9 mouse cellular contexts compared by ENCODE assay signal in the genomic region with DNA sequence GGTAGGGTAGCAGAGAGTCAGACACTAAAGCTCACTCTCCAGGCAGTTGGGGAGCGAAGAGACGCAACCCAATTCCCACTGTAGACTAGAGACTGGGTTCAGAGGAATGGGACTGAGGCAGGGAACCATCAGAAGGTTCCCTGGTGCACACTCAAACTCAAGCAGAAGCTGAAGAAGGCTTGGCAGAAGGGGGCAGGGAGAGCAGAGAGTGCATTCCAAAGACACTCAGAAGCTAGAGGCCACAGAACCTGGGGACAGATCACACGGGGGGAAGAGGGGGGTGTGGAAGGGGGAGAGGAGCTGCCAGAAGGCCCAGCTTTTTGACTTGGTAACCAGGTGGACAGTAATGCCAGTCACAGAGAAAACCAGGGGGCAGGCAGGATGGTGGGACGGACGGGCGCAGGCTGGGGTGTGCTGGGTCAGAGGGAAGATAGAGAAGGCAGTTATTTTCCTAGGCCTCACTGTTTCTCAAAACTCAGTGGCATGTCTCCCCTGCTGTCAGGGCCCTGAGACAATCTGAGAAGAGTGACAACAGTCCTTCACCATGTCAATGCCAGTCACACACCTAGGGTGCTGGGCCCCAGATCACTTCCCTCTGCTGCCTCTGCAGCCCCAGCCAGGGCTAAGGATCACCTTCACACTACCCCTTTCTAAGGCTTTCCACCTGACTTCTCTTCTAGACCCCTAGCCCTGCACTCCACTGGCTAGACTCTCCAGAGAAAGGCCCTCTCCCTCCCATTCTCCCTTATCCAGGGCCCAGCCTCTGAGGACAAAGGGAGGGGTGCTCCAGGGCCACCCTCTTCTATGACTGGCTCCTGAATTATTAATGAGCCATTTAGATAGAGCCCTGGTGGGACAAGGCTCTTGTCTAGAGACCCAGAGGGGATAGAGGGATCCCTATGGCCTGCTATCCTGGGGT. TPM values are rescaled to one million over a fixed set of nuclear protein-coding genes. Genes with fewer than 3 reads are reported as not detected.
DNase-seq lines count a peak whose midpoint lies in the region; ATAC-seq and TF ChIP-seq lines count a peak whose summit lies in the region.
"Had no signal": no experiment of that assay in that cellular context is flagged by ENCODE, and none has a peak within 500 bp of the region (broad histone marks: within the 10 kb centered on the region; RNA-seq: fewer than 3 reads in every experiment).

No protein-coding gene starts in this region.

- no peaks in the 10 kb centered on the region for H3K9me3 ChIP-seq in hindbrain, embryonic 16.5 days (ENCODE audit: control insufficient read depth, low read length)
- no peaks in the 10 kb centered on the region for H3K9me3 ChIP-seq in lung, postnatal 0 days (ENCODE audit: low read length)

- peak; percentile 34; the same call in 1 of the 2 replicates for ATAC-seq in frontal cortex, adult (ENCODE audit: low TSS enrichment)
- peak; percentile 67 for ATAC-seq in hindbrain, embryonic 16.5 days
- ATAC-seq in lung, postnatal 0 days, result peak; percentile 12

- no peak for TF ChIP-seq CTCF in lung, postnatal 0 days (IDR thresholded peaks at IDR 0.05)

- no peak overlapping the region for H3K4me3 ChIP-seq in hindbrain, embryonic 16.5 days (ENCODE audit: low read length)
- H3K4me3 ChIP-seq in lung, postnatal 0 days (ENCODE audit: low read depth, low read length), result no peak overlapping the region
- H3K4me3 ChIP-seq: megakaryocyte, embryonic 14.5 days had no signal

- peak overlapping the region; percentile 63 for H3K27ac ChIP-seq in hindbrain, embryonic 16.5 days (ENCODE audit: low read depth, low read length)
- peak overlapping the region; percentile 88 for H3K27ac ChIP-seq in lung, postnatal 0 days (ENCODE audit: low read length)

- TF ChIP-seq EP300 in lung, postnatal 0 days (IDR thresholded peaks at IDR 0.05), result 0 out of 2 replicates have a peak, but pooled peaks have one; percentile 6

- H3K9ac ChIP-seq in hindbrain, embryonic 16.5 days (ENCODE audit: low read depth, low read length), result peak overlapping the region; percentile 9; the same call in 1 of the 2 replicates
- no peak overlapping the region; the same call in 1 of the 2 replicates for H3K9ac ChIP-seq in lung, postnatal 0 days (replicated peaks; ENCODE audit: low read depth)

- peak overlapping the region; percentile 20 for H3K4me2 ChIP-seq in hindbrain, embryonic 16.5 days (ENCODE audit: low read length)
- H3K4me2 ChIP-seq in lung, postnatal 0 days (replicated peaks; ENCODE audit: low read depth, low read length), result peak overlapping the region; percentile 22; the same call in 1 of the 2 replicates

- peaks cover 61% of the 10 kb centered on the region for H3K4me1 ChIP-seq in hindbrain, embryonic 16.5 days (ENCODE audit: control insufficient read depth, insufficient read depth, low read depth, low read length)
- peaks cover 23% of the 10 kb centered on the region; the same call in 1 of the 2 replicates for H3K4me1 ChIP-seq in lung, postnatal 0 days (ENCODE audit: insufficient read depth, low read depth, low read length)

- 55% methylated on average over 6 of the region's 6 CpGs for WGBS in hindbrain, embryonic 16.5 days
- 63% methylated on average over 6 of the region's 6 CpGs for WGBS in lung, postnatal 0 days

- H3K36me3 ChIP-seq in hindbrain, embryonic 16.5 days (ENCODE audit: control insufficient read depth, insufficient read depth, low read length), result peaks cover 3% of the 10 kb centered on the region; the same call in 1 of the 2 replicates
- H3K36me3 ChIP-seq in lung, postnatal 0 days (ENCODE audit: insufficient read depth, low read length), result no peaks in the 10 kb centered on the region

- DNase-seq in frontal cortex, postnatal 10 days (ENCODE audit: low spot score in 2 of 2), result no peak
- peak; percentile 6 for DNase-seq in MEL-GATA-1-ER (ENCODE audit: extremely low read depth, low read depth)
- DNase-seq in lung, postnatal 0 days (ENCODE audit: low spot score), result peak; percentile 77
- DNase-seq in adrenal gland, adult 8-10 months, result no peak
- DNase-seq in frontal cortex, postnatal 25 days (ENCODE audit: low spot score in 2 of 2), result no peak
- no peak for DNase-seq in embryo, embryonic 11 days

- H3K27me3 ChIP-seq in hindbrain, embryonic 16.5 days (replicated peaks; ENCODE audit: control insufficient read depth, insufficient read depth, low read length), result no peaks in the 10 kb centered on the region
- H3K27me3 ChIP-seq in lung, postnatal 0 days (replicated peaks; ENCODE audit: insufficient read depth, low read length), result no peaks in the 10 kb centered on the region

RNA-seq across cellular contexts. Expression of a gene that starts 15.3 kb away (rescaled TPM):
- polyA plus RNA-seq in hindbrain, embryonic 16.5 days (2015; fragmentation: Nextera tagmentation; extraction: Ambion mirVana), result 71.7 and 88.1 TPM in 2 replicates
- 65.1 and 85.0 TPM in 2 replicates for polyA plus RNA-seq in lung, postnatal 0 days (2015; fragmentation: Nextera tagmentation; extraction: Ambion mirVana)
- total RNA-seq in adrenal gland, adult 8-10 months (2022), result 10 to 100 TPM; 49.6 to 81.8 (median 63.1) TPM

Comparison
In these comparisons a context has a peak if more than half of its experiments do, and no peak if none do; other contexts are left out.
1. ATAC-seq: peak in every context shown above with its lines; median percentile 67 in hindbrain, embryonic 16.5 days; 34 in frontal cortex, adult; 12 in lung, postnatal 0 days.
2. DNase-seq: peak in MEL-GATA-1-ER (single experiment) and lung, postnatal 0 days (single experiment); none in frontal cortex, postnatal 10 days (0 of 2), adrenal gland, adult 8-10 months (single experiment), frontal cortex, postnatal 25 days (0 of 2) and embryo, embryonic 11 days (single experiment).